Mouse (Mus musculus) right cerebral cortex, postnatal 14 days (tissue): Measurements from ENCODE around the gene Isl1.

ENCODE experiments used
- DNase-seq: peaks from one replicate; pipeline ENCODE4 v3.0.0; 2022

Isl1 gene

GRCm38 (mm10) chr13:116294151-116294461 is 15.4 kb downstream of the Isl1 start:
- DNase-seq = no peak

DNA sequence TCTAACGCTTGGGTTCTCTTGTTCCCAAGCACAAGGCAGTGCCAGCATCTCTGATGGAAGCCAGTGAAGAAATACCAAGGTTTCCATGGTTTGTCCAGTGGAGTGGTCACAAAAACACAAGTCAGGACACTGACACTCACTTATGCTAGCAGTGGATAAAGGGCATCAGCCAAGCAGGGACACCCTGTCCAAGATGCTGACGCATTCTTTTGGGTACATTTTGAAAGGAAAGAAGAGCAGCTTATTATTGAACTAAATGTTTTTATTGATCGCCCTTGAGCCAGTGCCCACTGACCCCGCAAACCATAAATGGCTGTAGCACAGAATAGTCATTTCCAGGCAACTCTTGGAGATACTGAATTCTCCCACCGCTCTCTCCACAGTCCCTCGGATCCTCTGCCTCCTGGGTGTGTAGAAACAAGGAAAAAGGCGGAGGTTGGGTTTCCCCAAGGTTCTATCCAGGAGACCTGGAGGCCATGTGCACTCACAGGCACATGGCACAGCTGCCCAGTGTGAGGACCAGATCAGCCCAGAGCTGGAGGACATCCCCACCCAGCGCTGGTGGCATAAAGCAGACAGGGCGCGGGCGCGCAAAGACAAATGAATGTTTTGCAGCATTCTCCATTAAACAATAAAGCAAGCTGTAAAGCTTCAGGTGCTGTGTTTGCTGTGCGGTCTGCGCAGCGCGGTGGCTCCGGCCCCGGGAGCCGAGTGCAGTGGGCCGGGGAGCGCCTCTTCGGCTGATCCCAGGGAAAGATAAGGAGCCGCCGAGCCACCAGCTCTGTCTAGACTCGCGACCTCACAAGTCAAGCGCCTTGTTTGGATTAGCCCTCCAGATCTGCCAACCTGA is 16.0 kb downstream of the Isl1 start:
- DNase-seq = no peak

GRCm38 (mm10) chr13:116289655-116290054 is 19.8 kb downstream of the Isl1 start:
- DNase-seq = no peak

- DNase-seq = no peak
Observed at GRCm38 (mm10) chr13:116279207-116279772, 30.2 kb downstream of the Isl1 start.
